Mouse (Mus musculus) bone marrow macrophage, adult 2 months (primary cell): Measurements from ENCODE around the gene Zbtb8a.

Experiments
- CTCF ChIP-seq: IDR thresholded peaks from 2 replicates; pipeline ENCODE4 v1.5.1; 2012; ENCODE audit warnings: low read depth, mild to moderate bottlenecking, low read length, moderate library complexity
- POLR2A ChIP-seq: IDR thresholded peaks from 2 replicates; pipeline ENCODE4 v1.6.1; 2012; ENCODE audit warnings: mild to moderate bottlenecking, low read depth, low read length, borderline replicate concordance

GRCm38 (mm10) chr4:129388404-129388803, 10.5 kb upstream of the Zbtb8a start:
- TF ChIP-seq POLR2A, result no peak
- no peak for TF ChIP-seq CTCF
